Mouse (Mus musculus) cerebellum, adult 11-12 months (tissue): ENCODE results near the gene Ahdc1.
"Not testable (repeated sequence)": the region's sequence is repeated elsewhere in the genome, so short reads cannot be mapped to it uniquely, and the experiment has no call there.

Source experiments
- DNase-seq: peaks from one replicate; pipeline ENCODE4 v3.0.0; 2022

The Ahdc1 gene

DNA sequence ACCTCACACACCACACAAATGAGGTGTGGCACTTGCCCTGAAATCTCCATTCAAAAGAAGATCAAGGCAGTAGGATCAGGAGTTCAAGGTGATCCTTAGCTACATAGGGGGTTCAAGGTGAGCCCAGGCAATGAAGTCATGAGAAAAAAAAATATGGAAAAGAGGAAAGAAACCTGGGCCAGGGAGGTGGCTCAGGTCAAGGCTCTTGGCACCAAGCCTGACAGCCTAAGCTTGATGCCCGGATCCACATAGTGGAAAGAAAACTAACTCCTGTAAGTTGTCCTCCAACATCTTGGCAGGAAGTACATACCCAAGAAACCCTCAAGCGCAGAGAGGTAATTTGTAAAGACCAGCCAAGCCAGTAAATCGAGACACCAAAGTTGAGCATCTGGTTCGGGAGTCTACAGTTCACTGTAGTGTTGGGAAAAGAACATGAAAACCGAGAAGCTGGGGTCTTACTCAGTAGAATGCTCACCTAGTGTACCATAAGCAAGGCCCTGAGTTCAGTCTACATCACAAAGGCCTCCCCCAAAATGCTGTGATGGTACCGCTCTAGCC, 71.2 kb downstream of the Ahdc1 start:
- DNase-seq = no peak

DNA sequence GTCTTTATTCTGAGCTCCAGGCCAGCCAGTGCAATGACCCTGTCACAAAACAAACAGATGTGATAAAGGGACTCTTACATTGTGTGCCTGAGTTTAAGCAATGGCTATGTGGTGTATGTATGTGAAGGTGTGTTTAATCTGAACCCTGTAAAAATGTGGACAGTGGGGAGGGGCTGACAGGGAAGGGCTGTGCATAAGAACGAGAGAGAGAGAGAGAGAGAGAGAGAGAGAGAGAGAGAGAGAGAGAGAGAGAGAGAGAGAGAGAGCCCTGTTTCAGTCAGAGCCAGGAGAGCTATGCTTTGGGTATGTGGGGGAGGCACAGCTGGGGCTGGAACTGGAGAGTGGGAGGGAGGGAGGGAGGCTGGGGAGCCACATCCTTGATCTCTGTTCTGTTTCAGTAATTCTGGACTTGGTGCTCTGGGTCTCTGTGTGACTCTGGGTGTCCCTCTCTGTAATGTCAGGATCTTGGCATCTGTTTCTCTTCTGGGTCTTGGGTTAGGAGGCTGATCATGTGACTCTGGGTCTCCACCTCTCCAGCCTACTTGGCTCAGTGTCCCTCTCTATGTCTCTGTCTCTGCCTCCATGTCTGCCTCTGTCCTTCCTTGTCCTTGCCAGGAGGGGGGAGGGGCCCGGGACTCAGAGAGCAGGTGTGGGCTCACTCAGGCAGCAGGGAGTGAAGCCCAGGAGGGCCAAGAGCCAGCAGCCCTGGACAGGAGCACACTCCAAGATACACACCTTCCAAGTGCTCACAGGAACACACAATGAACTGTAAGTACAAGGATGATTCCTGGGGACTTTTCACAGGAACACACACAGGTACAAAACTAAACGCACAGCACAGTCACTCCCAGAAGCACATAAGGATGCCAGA, 73.2 kb downstream of the Ahdc1 start:
- DNase-seq = peak; percentile 85

GRCm38 (mm10) chr4:133085011-133085782, 74.1 kb downstream of the Ahdc1 start:
- peak; percentile 73 for DNase-seq

DNA sequence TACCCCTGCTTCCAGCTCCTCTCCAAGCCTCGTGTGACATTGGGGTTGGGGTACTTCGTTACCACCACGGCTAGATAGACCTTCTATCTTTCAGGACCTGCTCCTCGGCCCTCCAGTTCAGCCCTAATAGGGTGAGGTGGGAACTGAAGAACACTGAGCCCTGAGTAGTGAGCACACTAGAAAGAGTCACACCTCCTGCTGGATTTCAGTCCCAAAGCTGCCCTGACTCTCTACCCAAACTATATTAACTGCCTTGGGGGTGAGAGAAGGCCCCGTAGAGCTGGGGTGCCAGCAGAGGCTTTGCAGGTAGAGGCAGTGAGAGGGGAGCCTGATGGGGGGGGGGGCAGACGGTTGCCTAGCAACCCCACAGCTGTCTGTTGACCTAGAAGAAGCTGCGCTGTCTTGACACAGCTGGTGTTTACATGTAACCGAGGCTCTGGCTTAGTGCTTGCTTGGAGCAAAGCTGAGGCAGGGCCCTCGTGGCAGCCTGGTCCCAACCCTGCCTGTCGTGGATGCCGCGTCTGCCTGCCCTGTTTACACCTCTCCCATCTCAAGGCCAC, 74.8 kb downstream of the Ahdc1 start:
- no peak for DNase-seq

- DNase-seq = no peak
Observed at GRCm38 (mm10) chr4:133087177-133087714, 76.2 kb downstream of the Ahdc1 start.

- DNase-seq = no peak
Observed at GRCm38 (mm10) chr4:133087835-133088234, 76.8 kb downstream of the Ahdc1 start.

- no peak for DNase-seq
Observed at GRCm38 (mm10) chr4:133089319-133089718, 78.3 kb downstream of the Ahdc1 start.

- no peak for DNase-seq
Observed at GRCm38 (mm10) chr4:133089802-133090201, 78.7 kb downstream of the Ahdc1 start.

GRCm38 (mm10) chr4:133090276-133090719, 79.2 kb downstream of the Ahdc1 start:
- DNase-seq = no peak

- peak; percentile 64 for DNase-seq
Observed at GRCm38 (mm10) chr4:133090720-133091458, 79.8 kb downstream of the Ahdc1 start.

DNA sequence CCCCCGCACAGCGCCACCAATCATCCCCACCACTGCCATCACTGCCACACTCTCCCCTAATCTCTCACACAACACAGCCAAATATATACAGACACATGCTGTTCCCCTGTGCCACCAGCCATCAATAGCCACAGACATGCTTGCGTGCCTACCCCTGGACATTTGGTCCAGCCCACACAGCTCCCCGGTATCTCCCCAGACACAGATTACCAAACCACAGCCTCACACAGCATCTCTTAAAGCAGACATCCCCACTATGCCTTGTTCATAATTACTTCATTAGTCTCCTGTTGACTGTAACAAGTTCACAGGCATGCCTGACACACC, 80.4 kb downstream of the Ahdc1 start:
- DNase-seq = no peak

- peak; percentile 56 for DNase-seq
Observed at GRCm38 (mm10) chr4:133092453-133092901, 81.4 kb downstream of the Ahdc1 start.

DNA sequence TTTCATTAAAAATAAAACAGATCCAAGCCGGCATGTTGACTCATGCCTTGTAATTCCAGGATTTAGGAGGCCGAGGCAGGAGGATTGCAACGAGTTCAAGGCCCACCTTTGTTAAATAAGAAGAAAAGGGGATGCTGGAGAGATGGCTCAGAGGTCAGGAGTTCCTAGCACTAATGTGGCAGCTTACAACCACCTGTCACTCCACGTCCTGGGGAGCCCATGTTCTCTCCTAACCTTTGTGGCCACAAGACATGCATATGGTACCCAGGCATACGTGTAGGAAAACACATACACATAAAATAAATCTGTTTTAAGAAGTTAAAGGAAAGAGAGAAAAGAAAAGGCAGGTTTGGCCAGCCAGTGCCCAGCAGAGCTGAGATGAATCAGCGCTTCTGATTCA, 82.0 kb downstream of the Ahdc1 start:
- DNase-seq = no peak

DNA sequence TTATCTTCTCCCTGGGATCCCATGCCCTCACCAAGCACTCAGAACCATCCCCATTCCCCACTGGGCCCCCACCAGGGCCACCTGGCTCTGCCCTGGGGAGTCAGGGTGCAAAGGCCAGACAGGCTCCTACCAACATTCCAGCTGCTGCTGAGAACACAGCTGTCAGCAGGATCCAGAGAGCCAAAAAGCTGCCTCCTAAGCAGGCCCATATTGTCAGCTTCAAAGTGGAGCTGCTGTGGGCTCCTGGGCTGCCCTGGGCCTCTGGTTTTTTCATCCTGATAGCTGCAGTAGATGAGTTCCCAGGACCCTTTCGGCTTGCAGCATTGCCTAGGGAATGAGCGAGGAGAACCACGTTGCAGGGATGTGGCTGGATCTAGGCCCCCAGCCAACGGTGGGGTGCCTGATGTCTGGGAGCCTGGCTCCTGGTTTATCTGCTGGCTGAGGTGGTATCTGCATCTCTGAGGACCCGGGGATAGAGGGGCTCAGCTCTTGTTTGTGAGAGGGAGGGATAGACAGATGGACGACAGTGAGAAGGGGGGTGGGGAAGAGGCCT, 82.5 kb downstream of the Ahdc1 start:
- DNase-seq = no peak

- no peak for DNase-seq
Observed at GRCm38 (mm10) chr4:133094255-133094654, 83.2 kb downstream of the Ahdc1 start.

GRCm38 (mm10) chr4:133094936-133095733, 84.1 kb downstream of the Ahdc1 start:
- DNase-seq = peak; percentile 90

GRCm38 (mm10) chr4:133095734-133096065, 84.6 kb downstream of the Ahdc1 start:
- DNase-seq = peak; percentile 60

GRCm38 (mm10) chr4:133096671-133097070, 85.6 kb downstream of the Ahdc1 start:
- DNase-seq = not testable (repeated sequence)

- no peak for DNase-seq
Observed at GRCm38 (mm10) chr4:133101751-133102150, 90.7 kb downstream of the Ahdc1 start.

DNA sequence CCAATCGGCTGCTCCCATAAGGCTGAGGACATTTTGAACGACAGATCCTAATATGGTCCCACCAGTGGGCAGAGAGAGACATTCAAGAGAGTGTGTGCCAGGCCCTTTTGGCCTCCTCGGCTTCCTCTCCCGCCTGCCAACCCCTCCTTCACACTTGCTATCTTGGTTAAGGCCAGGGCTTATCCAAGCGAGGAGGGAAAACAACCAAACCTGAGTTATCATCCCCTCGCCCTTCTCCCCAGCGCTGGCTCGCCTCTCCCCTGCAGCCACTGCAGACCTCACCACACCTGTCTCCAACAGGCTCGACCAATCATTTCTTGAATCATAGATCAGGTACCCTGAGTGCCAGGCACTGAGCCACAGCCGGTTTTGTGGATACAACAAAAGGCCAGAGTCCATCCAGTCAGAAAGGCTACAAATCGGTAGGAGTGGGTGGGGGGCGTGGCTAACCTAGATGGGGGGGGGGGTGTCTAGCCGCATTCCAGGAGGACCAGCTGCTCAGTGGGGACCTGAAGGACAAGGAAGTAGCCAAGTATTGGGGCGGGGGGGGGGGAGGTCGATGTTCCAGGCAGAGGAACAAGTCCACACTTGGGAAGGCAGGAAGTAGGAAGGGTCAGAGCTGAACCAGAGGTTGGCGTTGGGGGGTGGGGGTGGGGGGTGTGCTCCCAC, 92.6 kb downstream of the Ahdc1 start:
- DNase-seq = peak; percentile 67

DNA sequence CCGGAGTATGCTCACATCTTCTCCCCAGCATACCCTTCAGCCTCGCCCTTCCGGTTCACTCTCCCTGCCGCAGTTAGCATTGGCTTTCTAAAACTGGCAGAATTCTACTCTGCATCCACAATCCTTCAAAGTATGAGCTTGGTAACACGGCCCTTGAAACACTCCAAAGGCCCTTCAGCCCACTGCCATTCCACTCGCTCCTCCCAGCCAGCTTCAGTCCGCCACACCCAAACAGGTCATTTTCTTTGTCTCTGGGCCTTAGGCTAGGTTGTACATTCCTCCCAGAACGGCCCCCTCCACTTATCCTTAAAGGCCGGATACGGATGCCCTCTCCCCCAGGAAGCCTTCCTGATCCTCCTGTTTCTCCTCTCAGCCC, 93.1 kb downstream of the Ahdc1 start:
- DNase-seq = no peak
